Mouse (Mus musculus): ENCODE results near the gene Tfdp2.

The Tfdp2 gene

GRCm38 (mm10) chr9:96230271-96230670 is 34.2 kb downstream of the Tfdp2 start:
- DNase-seq: no peak

DNA sequence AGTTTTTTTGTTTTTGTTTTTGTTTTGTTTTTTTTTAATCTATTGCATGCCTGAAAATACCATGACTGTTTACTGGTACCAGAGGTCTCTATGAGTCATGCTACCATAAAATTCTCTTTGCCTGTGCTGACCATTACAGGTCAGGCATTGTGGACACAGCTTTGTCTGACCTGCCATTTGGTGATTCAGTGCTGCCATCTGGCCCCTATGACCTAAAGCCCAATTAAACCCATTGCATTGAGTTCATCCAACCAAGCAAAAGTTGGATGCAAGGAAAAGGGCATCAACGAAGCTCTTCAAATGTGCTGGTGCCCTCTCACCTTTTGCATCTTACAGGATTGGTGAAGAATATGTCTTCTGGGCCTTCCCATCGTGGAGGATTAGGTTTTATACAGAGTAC is 39.4 kb downstream of the Tfdp2 start:
- DNase-seq: no peak

- DNase-seq: no peak
Observed at GRCm38 (mm10) chr9:96237391-96237790, 41.3 kb downstream of the Tfdp2 start.

DNA sequence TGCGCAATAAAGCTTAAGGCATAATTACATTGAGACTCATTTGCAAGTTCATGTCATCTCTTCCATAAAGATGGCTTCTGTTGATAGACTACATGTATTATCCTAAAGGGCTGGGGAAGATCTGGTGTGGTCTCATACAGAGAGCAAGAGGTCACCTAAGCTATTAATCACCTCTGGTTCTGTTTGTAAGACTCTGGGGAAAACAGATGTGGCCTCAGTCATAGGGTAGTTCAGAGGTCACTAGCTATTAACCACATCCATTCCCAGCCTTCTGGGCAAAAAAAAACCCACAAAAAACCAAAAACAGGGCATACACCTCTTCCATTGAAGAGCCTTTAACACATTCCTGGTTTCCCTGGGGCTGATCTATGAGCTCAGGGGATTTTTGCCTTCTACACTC is 42.2 kb downstream of the Tfdp2 start:
- DNase-seq: no peak

GRCm38 (mm10) chr9:96241134-96242097 is 45.3 kb downstream of the Tfdp2 start:
- no peak for DNase-seq

- DNase-seq: no peak
Observed at GRCm38 (mm10) chr9:96243915-96244314, 47.8 kb downstream of the Tfdp2 start.

DNA sequence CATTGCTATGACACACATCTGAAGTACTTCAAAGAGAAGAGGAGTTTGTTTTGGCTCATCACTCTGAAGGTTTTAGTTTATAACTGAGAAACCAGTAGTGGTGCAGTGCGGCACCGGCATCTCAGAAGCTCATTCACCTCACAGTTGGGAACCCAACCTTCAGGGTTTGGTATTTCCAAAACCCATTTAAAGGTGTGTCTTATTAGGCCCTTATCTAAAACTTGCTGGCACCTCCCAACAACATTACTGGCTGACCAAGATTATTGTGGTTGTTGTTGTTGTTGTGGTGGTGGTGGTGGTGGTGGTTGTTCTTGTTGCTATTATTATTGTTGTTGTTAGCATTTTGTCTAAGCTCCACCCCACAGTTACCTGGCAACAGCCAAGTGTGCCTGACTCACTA is 58.7 kb downstream of the Tfdp2 start:
- no peak for DNase-seq

- no peak for DNase-seq
Observed at GRCm38 (mm10) chr9:96258478-96258877, 62.4 kb downstream of the Tfdp2 start.

DNA sequence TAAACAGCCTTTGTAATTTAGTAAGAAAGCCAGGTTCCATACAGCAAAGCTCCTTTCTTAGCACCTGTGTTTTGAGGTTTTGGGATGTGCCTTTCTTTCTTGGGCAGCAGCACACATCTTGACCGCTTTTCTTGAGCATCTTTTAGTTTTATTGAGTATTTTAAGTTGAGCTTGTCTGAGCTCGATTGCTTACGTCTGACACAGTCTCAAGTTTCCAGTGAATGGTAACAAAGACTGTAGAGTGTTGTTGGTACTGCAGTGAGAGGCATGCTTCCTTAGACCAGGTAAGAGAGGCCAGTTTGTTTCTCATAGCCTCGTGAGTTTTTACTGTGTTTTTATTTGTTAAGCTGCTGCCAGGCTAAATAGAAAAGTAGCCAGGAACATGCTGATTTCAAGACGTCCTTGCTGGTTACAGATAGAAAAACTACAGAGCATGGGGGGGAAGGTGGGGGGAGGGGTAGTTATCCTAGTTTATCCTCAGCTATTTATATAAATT is 63.0 kb downstream of the Tfdp2 start:
- DNase-seq: peak in 1 of 2 experiments; percentile 19

DNA sequence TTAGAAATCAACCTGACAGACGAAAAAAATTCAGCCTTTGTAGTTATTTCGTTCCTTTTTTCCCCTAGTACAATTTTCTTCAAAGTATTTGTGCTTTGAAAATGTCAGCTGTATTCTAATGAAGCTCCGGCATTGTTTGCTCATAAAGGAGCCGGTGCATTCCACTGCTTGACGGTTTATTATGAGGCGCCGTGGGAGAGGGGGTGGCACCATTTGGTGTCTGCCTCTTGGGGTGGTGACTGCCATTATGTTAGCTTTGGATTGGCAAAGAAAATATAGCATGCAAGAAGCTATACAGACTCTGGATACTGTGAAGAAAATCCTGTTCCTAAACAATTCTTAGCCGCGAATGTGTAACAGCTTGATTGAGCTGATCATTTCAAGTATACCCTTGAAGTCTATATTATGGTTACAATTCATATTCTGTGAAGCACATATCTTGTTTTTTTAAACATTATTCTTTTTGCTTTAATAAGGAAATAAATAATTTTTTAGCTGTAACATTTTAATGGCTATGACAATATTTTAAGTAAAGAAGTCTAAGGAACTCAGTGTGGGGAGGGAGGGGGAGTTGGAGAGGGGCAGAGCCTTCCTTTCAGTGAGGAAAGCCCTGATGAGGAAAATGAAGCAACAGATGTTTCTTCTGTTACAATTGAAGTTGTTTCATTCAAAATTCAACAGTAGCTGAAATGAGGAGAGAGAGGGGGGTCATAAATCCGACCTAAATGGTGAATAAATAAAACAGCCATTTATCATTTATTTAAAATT is 63.9 kb downstream of the Tfdp2 start:
- DNase-seq: peak in 1 of 2 experiments; percentile 9

DNA sequence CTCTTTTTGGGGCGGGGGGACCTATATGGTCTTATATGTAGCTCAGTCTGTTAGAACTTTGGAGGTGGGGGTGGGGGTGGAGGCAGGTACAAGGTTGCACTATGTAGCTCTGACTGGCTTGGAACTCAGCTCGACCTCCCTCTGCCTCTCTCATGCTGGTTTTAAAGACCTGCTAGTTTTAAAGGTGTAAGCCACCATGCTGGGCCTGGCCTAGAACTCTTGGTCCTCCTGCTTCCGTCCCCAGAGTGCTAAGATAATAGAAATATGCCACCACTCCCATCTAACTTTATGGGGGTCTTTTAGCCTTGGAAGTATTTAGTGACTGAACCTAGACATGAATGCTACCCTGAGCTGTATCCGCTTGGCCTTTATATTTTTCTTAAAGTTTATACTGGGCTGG is 65.0 kb downstream of the Tfdp2 start:
- DNase-seq: no peak

DNA sequence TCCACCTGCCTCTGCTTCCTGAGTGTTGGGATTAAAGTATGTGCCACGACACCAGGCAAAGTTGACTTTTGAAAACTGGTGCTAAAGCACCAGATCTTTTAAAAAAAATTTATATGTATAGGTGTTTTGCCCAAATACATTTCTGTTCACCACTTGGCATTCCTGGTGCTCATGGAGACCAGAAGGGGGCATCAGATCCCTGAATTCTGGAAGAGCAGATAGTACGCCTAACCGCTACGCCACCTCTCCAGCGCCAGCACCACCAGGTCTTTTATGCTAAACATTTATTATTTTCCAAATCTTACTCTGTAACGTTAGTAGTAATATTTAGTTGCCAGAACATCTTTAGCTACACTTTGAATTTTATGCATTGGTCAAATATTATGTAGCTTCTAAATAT is 65.9 kb downstream of the Tfdp2 start:
- DNase-seq: no peak

DNA sequence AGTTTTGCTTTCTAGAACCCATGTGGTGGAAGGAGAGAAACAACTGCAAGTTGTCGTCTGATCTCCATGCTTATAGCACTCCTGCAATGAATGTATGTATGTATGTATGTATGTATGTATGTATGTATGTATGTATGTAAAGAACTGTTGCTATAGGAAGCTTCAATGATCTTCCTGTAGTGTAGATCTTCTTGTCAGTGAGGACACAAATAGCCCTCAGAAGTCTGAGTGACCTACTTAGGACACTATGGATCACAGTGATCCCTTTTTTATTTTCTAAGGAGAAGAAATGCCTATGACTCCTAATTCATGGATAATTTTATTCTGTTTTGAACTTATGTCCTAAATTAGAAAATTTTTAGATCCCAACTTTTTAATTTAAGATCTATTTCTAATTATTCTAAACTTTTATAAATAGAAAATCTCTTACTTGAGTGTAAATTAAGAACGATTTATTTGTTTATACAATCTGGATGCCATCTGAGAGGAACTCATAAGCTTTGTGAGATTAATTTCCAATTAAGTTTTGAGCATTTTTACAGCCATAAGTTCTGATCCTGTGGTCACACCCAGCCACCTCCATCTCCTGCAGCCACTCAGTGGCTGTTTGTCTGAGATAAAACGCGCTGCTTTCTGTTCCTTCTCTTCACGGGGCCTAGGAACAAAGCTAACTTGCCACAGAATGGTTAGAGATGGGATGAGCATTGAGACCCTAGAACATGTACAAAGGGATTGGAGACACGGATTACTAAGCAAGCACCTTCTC is 70.9 kb downstream of the Tfdp2 start:
- no peak for DNase-seq

GRCm38 (mm10) chr9:96267559-96267948 is 71.5 kb downstream of the Tfdp2 start:
- DNase-seq: no peak

- DNase-seq: no peak
Observed at GRCm38 (mm10) chr9:96269726-96270125, 73.7 kb downstream of the Tfdp2 start.

- DNase-seq: no peak
Observed at GRCm38 (mm10) chr9:96275543-96275942, 79.5 kb downstream of the Tfdp2 start.

- no peak for DNase-seq
Observed at GRCm38 (mm10) chr9:96281497-96281896, 85.4 kb downstream of the Tfdp2 start.

DNA sequence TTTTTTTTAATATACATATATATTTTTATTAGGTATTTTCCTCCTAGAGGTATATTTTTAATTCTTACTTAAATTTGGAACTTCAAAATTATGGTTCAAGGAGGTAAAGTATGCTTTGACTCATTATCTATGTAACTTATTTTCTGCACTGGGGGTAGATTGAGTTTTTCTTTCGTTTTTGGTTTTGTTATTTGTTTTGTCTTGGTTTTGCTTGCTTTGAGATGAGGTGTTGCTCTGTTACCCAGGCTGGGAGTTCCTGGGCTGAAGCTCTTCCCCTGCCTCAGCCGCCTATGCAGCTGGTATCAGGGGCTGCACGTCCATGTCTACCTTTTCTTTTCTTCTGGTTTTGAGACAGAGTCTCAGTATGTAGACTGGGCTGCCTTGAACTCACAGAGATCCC is 86.0 kb downstream of the Tfdp2 start:
- DNase-seq: no peak

GRCm38 (mm10) chr9:96284916-96285315 is 88.8 kb downstream of the Tfdp2 start:
- no peak for DNase-seq

DNA sequence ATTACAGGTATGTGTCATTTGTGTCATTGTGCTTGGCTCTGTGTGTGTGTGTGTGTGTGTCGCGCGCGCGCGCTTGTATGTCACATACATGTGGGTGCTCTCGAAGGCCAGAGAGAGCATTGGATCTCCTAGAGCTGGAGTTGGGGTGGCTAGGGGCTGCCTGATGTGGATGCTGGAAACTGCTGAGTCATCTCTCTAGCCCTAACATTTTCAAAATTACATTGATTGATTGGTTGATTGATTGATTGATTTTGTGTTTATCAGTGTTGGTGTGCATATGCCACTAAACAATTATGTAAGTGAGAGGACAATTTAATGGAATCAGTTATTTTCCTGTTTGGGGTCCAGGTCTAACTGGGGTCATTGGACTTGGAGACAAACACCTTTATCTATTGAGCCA is 96.1 kb downstream of the Tfdp2 start:
- DNase-seq: no peak

- DNase-seq: no peak
Observed at GRCm38 (mm10) chr9:96299324-96300008, 103.4 kb downstream of the Tfdp2 start.

DNA sequence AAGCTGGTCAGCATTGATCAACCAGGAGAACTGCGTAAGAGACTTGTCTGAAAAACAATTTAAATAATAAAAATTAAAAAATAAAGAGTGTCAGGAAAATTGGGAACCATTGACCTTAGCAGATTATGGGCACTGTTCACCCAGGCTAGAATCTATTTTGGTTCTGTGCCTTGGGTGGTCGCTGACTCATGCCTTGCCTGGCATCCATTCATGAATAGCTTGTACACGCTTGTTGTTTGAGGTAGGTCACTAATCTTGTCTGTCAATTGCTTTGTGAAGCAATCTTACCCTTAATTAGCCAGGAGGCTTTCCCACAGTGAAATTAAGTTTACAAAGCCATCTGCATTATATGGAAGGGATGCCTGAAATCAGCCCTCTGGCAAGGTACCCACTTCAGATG is 112.7 kb downstream of the Tfdp2 start:
- no peak for DNase-seq

All from lung, postnatal 4 days (tissue).